Mouse (Mus musculus): ENCODE data around the gene Foxg1. TPM values are rescaled to one million over a fixed set of nuclear protein-coding genes. Genes with fewer than 3 reads are reported as not detected.

Foxg1 gene
- polyA plus RNA-seq, 2 experiments from 2014 or later: not detected

- ATAC-seq: no peak
These were observed 35.5 kb downstream of the Foxg1 start for GRCm38 (mm10) chr12:49417963-49418362.

Other genes with a start within 250 kb of the Foxg1 start
- not detected for gene Gm43517, start 2.5 kb downstream of the Foxg1 start, polyA plus RNA-seq (2017; shearing (Covaris generic))

All from activated CD4-positive, CD25-positive, alpha-beta regulatory T cell, adult 4 months (primary cell).